ENCODE assay signal across 29 mouse cellular contexts in the genomic region with DNA sequence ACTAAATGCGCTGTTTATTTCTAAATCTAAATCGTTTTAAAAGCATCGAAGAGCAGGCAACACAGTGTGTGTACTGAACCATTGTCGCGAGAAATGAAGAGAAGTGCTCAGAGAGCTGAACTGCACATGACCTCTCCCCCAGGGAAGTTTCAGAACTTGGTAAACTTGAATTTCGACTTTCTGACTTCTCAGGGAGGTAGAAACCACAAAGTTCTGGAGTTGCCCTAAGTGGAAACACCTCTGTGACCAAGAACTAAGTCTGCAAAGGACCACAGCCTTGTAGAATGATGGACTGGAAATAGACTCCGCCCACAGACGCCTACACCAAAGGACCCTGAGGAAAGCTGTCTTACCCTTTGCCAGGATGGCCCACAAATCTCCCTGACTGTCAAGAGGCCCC. TPM values are rescaled to one million over a fixed set of nuclear protein-coding genes. Genes with fewer than 3 reads are reported as not detected.
A peak's percentile ranks its signal among the peaks of the same experiment; 100 is the strongest.
DNase-seq lines count a peak whose midpoint lies in the region; ATAC-seq and TF ChIP-seq lines count a peak whose summit lies in the region.
"Had no signal": no experiment of that assay in that cellular context is flagged by ENCODE, and none has a peak within 500 bp of the region (broad histone marks: within the 10 kb centered on the region; RNA-seq: fewer than 3 reads in every experiment).

No protein-coding gene starts in this region.

- H3K9ac ChIP-seq in embryonic facial prominence, embryonic 14.5 days (ENCODE audit: low read depth, low read length): no peak overlapping the region
- no peak overlapping the region for H3K9ac ChIP-seq in lung, embryonic 14.5 days
- no peak overlapping the region for H3K9ac ChIP-seq in stomach, embryonic 16.5 days (ENCODE audit: low read length)
- H3K9ac ChIP-seq: forebrain, embryonic 15.5 days; heart, embryonic 12.5 days; hindbrain, embryonic 13.5 days; liver, embryonic 14.5 days; midbrain, embryonic 13.5 days; neural tube, embryonic 13.5 days had no signal

- no peak for ATAC-seq in embryonic facial prominence, embryonic 14.5 days (ENCODE audit: low read depth)
- ATAC-seq in lung, embryonic 14.5 days (ENCODE audit: insufficient read depth): peak; percentile 35; the same call in 1 of the 2 replicates
- peak; percentile 56; the same call in 1 of the 2 replicates for ATAC-seq in stomach, embryonic 16.5 days (ENCODE audit: insufficient read depth, low FRiP score)
- ATAC-seq: forebrain, embryonic 15.5 days; midbrain, embryonic 13.5 days had no signal

- DNase-seq in embryonic facial prominence, embryonic 14.5 days (ENCODE audit: low spot score): peak; percentile 53
- no peak for DNase-seq in embryonic facial prominence, embryonic 10.5 days (ENCODE audit: low spot score)
- peak; percentile 57 for DNase-seq in lung, embryonic 14.5 days
- DNase-seq in lung, postnatal 10 days: no peak
- DNase-seq in urinary bladder, postnatal 14 days (ENCODE audit: low spot score): peak; percentile 36
- DNase-seq in urinary bladder, postnatal 10 days (ENCODE audit: low spot score): no peak
- DNase-seq in T-cell, adult 2 months (ENCODE audit: low spot score): no peak
- DNase-seq: adrenal gland, adult 8-10 months; cerebellum, adult 2 months; gastrocnemius, adult 2 months; gastrocnemius, postnatal 36 days; heart, adult 2 months; heart, postnatal 4 days; kidney, adult 11 months; kidney, postnatal 14 days; liver; thymus, postnatal 14 days had no signal

- H3K27ac ChIP-seq in embryonic facial prominence, embryonic 14.5 days (replicated peaks; ENCODE audit: low read depth, low read length): no peak overlapping the region
- no peak overlapping the region for H3K27ac ChIP-seq in embryonic facial prominence, embryonic 10.5 days (replicated peaks)
- H3K27ac ChIP-seq in lung, embryonic 14.5 days (ENCODE audit: low read depth): 0 out of 2 replicates have a peak overlapping the region, but pooled peaks have one; percentile 42
- peak overlapping the region; percentile 71 for H3K27ac ChIP-seq in stomach, embryonic 16.5 days (ENCODE audit: low read length)
- H3K27ac ChIP-seq: forebrain, embryonic 15.5 days; gastrocnemius, adult 2 months; heart, adult 2 months; hindbrain, embryonic 13.5 days; liver, embryonic 14.5 days; macrophage; midbrain, embryonic 13.5 days; neural tube, embryonic 13.5 days had no signal

- no peaks in the 10 kb centered on the region; the same call in 1 of the 2 replicates for H3K4me1 ChIP-seq in embryonic facial prominence, embryonic 14.5 days (ENCODE audit: control insufficient read depth, insufficient read depth, low read length)
- H3K4me1 ChIP-seq in embryonic facial prominence, embryonic 10.5 days: no peaks in the 10 kb centered on the region
- no peaks in the 10 kb centered on the region for H3K4me1 ChIP-seq in lung, embryonic 14.5 days (ENCODE audit: insufficient read depth)
- no peaks in the 10 kb centered on the region for H3K4me1 ChIP-seq in stomach, embryonic 16.5 days (ENCODE audit: control insufficient read depth, insufficient read depth, low read length)
- H3K4me1 ChIP-seq: forebrain, embryonic 15.5 days; heart, embryonic 12.5 days; hindbrain, embryonic 13.5 days; midbrain, embryonic 13.5 days; neural tube, embryonic 13.5 days had no signal

- no peaks in the 10 kb centered on the region for H3K36me3 ChIP-seq in embryonic facial prominence, embryonic 14.5 days (ENCODE audit: control insufficient read depth, insufficient read depth, low read length)
- H3K36me3 ChIP-seq in embryonic facial prominence, embryonic 10.5 days (replicated peaks): no peaks in the 10 kb centered on the region
- no peaks in the 10 kb centered on the region for H3K36me3 ChIP-seq in lung, embryonic 14.5 days (ENCODE audit: insufficient read depth)
- H3K36me3 ChIP-seq in stomach, embryonic 16.5 days (ENCODE audit: control insufficient read depth, insufficient read depth, low read length): no peaks in the 10 kb centered on the region
- H3K36me3 ChIP-seq: forebrain, embryonic 15.5 days; heart, embryonic 12.5 days; hindbrain, embryonic 13.5 days; midbrain, embryonic 13.5 days; neural tube, embryonic 13.5 days had no signal

- no peaks in the 10 kb centered on the region for H3K27me3 ChIP-seq in embryonic facial prominence, embryonic 14.5 days (replicated peaks; ENCODE audit: control insufficient read depth, insufficient read depth, low read length)
- no peaks in the 10 kb centered on the region for H3K27me3 ChIP-seq in embryonic facial prominence, embryonic 10.5 days (replicated peaks; ENCODE audit: low read depth, poor library complexity, severe bottlenecking)
- no peaks in the 10 kb centered on the region for H3K27me3 ChIP-seq in lung, embryonic 14.5 days (ENCODE audit: insufficient read depth, low read length)
- H3K27me3 ChIP-seq in stomach, embryonic 16.5 days (ENCODE audit: control insufficient read depth, insufficient read depth, low read length): no peaks in the 10 kb centered on the region
- H3K27me3 ChIP-seq: forebrain, embryonic 15.5 days; heart, embryonic 12.5 days; hindbrain, embryonic 13.5 days; midbrain, embryonic 13.5 days; neural tube, embryonic 13.5 days had no signal

- no peak overlapping the region for H3K4me2 ChIP-seq in embryonic facial prominence, embryonic 14.5 days (ENCODE audit: low read depth, low read length)
- no peak overlapping the region for H3K4me2 ChIP-seq in lung, embryonic 14.5 days
- H3K4me2 ChIP-seq in stomach, embryonic 16.5 days (ENCODE audit: low read depth, low read length): no peak overlapping the region
- H3K4me2 ChIP-seq: forebrain, embryonic 15.5 days; heart, embryonic 12.5 days; hindbrain, embryonic 13.5 days; midbrain, embryonic 13.5 days; neural tube, embryonic 13.5 days had no signal

- no peak overlapping the region for H3K4me3 ChIP-seq in embryonic facial prominence, embryonic 14.5 days (ENCODE audit: low read depth, low read length)
- no peak overlapping the region for H3K4me3 ChIP-seq in embryonic facial prominence, embryonic 10.5 days
- H3K4me3 ChIP-seq in lung, embryonic 14.5 days (ENCODE audit: low read depth, low read length): no peak overlapping the region
- no peak overlapping the region for H3K4me3 ChIP-seq in stomach, embryonic 16.5 days (replicated peaks; ENCODE audit: low read length)
- H3K4me3 ChIP-seq: forebrain, embryonic 15.5 days; gastrocnemius, adult 2 months; heart, adult 2 months; heart, embryonic 12.5 days; hindbrain, embryonic 13.5 days; midbrain, embryonic 13.5 days; neural tube, embryonic 13.5 days had no signal

- TF ChIP-seq CTCF in lung, embryonic 14.5 days (IDR thresholded peaks at IDR 0.05; ENCODE audit: low read depth): no peak

- no peaks in the 10 kb centered on the region for H3K9me3 ChIP-seq in embryonic facial prominence, embryonic 14.5 days (ENCODE audit: control insufficient read depth, low read length)
- no peaks in the 10 kb centered on the region for H3K9me3 ChIP-seq in embryonic facial prominence, embryonic 10.5 days
- no peaks in the 10 kb centered on the region for H3K9me3 ChIP-seq in lung, embryonic 14.5 days (ENCODE audit: low read depth, low read length)
- no peaks in the 10 kb centered on the region for H3K9me3 ChIP-seq in stomach, embryonic 16.5 days (replicated peaks; ENCODE audit: control insufficient read depth, low read length)
- H3K9me3 ChIP-seq: forebrain, embryonic 15.5 days; hindbrain, embryonic 13.5 days; midbrain, embryonic 13.5 days; neural tube, embryonic 13.5 days had no signal

- 85% methylated on average over 8 of the region's 8 CpGs for WGBS in embryonic facial prominence, embryonic 14.5 days
- 86% methylated on average over 8 of the region's 8 CpGs for WGBS in embryonic facial prominence, embryonic 10.5 days
- 58% methylated on average over 8 of the region's 8 CpGs for WGBS in lung, embryonic 14.5 days
- WGBS in stomach, embryonic 16.5 days: 65% methylated on average over 8 of the region's 8 CpGs

RNA-seq across cellular contexts. Expression of a gene that starts 10.1 kb away (rescaled TPM):
- polyA plus RNA-seq in embryonic facial prominence, embryonic 14.5 days (2014; fragmentation: Nextera tagmentation; extraction: Ambion mirVana): 0.20 and 0.54 TPM in 2 replicates
- not detected in 2 replicates for polyA plus RNA-seq in embryonic facial prominence, embryonic 10.5 days (2016; fragmentation: Nextera tagmentation; extraction: Ambion mirVana)
- not detected in 2 replicates for polyA plus RNA-seq in lung, embryonic 14.5 days (2014; fragmentation: Nextera tagmentation; extraction: Ambion mirVana)
- 0.23 and 0.34 TPM in 2 replicates for polyA plus RNA-seq in stomach, embryonic 16.5 days (2015; fragmentation: Nextera tagmentation; extraction: Ambion mirVana)
- polyA plus RNA-seq: cerebellum, adult 2 months; forebrain, embryonic 15.5 days; frontal cortex, adult 2 months; heart, adult 2 months; heart, embryonic 12.5 days; heart, postnatal 0 days; hindbrain, embryonic 13.5 days; liver, embryonic 14.5 days; macrophage; midbrain, embryonic 13.5 days; neural tube, embryonic 13.5 days had no signal

RNA-seq across cellular contexts. Expression of a gene that starts 12.1 kb away (rescaled TPM):
- polyA plus RNA-seq in embryonic facial prominence, embryonic 14.5 days (2014; fragmentation: Nextera tagmentation; extraction: Ambion mirVana): 0.38 and 0.63 TPM in 2 replicates
- not detected in 2 replicates for polyA plus RNA-seq in embryonic facial prominence, embryonic 10.5 days (2016; fragmentation: Nextera tagmentation; extraction: Ambion mirVana)
- polyA plus RNA-seq in lung, embryonic 14.5 days (2014; fragmentation: Nextera tagmentation; extraction: Ambion mirVana): 0.75 and 0.87 TPM in 2 replicates
- not detected in 2 replicates for polyA plus RNA-seq in stomach, embryonic 16.5 days (2015; fragmentation: Nextera tagmentation; extraction: Ambion mirVana)
- polyA plus RNA-seq: C2C12; cortical plate, adult 2 months; forebrain, embryonic 15.5 days; frontal cortex, adult 2 months; heart, adult 2 months; heart, embryonic 12.5 days; heart, postnatal 0 days; liver, embryonic 14.5 days; macrophage; neural tube, embryonic 13.5 days had no signal

RNA-seq across cellular contexts. Expression of a gene that starts 19.5 kb away (rescaled TPM):
- 0.26 TPM in 1 of 2 replicates, not detected in the other for polyA plus RNA-seq in embryonic facial prominence, embryonic 14.5 days (2014; fragmentation: Nextera tagmentation; extraction: Ambion mirVana)
- not detected in 2 replicates for polyA plus RNA-seq in embryonic facial prominence, embryonic 10.5 days (2016; fragmentation: Nextera tagmentation; extraction: Ambion mirVana)
- polyA plus RNA-seq in lung, embryonic 14.5 days (2014; fragmentation: Nextera tagmentation; extraction: Ambion mirVana): not detected in 2 replicates
- not detected in 2 replicates for polyA plus RNA-seq in stomach, embryonic 16.5 days (2015; fragmentation: Nextera tagmentation; extraction: Ambion mirVana)
- polyA plus RNA-seq: C2C12; cerebellum, adult 2 months; cortical plate, adult 2 months; forebrain, embryonic 15.5 days; heart, adult 2 months; heart, embryonic 12.5 days; heart, postnatal 0 days; liver, embryonic 14.5 days; macrophage; midbrain, embryonic 13.5 days; neural tube, embryonic 13.5 days had no signal

RNA-seq across cellular contexts. Expression of a gene that starts 23.8 kb away (rescaled TPM):
- 0.96 and 1.3 TPM in 2 replicates for polyA plus RNA-seq in embryonic facial prominence, embryonic 14.5 days (2014; fragmentation: Nextera tagmentation; extraction: Ambion mirVana)
- polyA plus RNA-seq in embryonic facial prominence, embryonic 10.5 days (2016; fragmentation: Nextera tagmentation; extraction: Ambion mirVana): not detected in 2 replicates
- polyA plus RNA-seq in lung, embryonic 14.5 days (2014; fragmentation: Nextera tagmentation; extraction: Ambion mirVana): not detected in 2 replicates
- polyA plus RNA-seq in stomach, embryonic 16.5 days (2015; fragmentation: Nextera tagmentation; extraction: Ambion mirVana): 0.30 TPM in 1 of 2 replicates, not detected in the other
- polyA plus RNA-seq: C2C12; cerebellum, adult 2 months; cortical plate, adult 2 months; forebrain, embryonic 15.5 days; frontal cortex, adult 2 months; heart, adult 2 months; heart, embryonic 12.5 days; heart, postnatal 0 days; hindbrain, embryonic 13.5 days; liver, embryonic 14.5 days; macrophage; midbrain, embryonic 13.5 days; neural tube, embryonic 13.5 days had no signal

RNA-seq across cellular contexts. Expression of a gene that starts 27.1 kb away (rescaled TPM):
- polyA plus RNA-seq in embryonic facial prominence, embryonic 14.5 days (2014; fragmentation: Nextera tagmentation; extraction: Ambion mirVana): not detected in 2 replicates
- not detected in 2 replicates for polyA plus RNA-seq in embryonic facial prominence, embryonic 10.5 days (2016; fragmentation: Nextera tagmentation; extraction: Ambion mirVana)
- polyA plus RNA-seq in lung, embryonic 14.5 days (2014; fragmentation: Nextera tagmentation; extraction: Ambion mirVana): not detected in 2 replicates
- polyA plus RNA-seq in stomach, embryonic 16.5 days (2015; fragmentation: Nextera tagmentation; extraction: Ambion mirVana): not detected in 2 replicates
- polyA plus RNA-seq: C2C12; cerebellum, adult 2 months; cortical plate, adult 2 months; forebrain, embryonic 15.5 days; frontal cortex, adult 2 months; heart, adult 2 months; heart, embryonic 12.5 days; heart, postnatal 0 days; hindbrain, embryonic 13.5 days; liver, embryonic 14.5 days; macrophage; midbrain, embryonic 13.5 days; neural tube, embryonic 13.5 days had no signal

Comparison
In these comparisons a context has a peak if more than half of its experiments do, and no peak if none do; other contexts are left out.
1. DNase-seq: peak in embryonic facial prominence, embryonic 14.5 days (single experiment), lung, embryonic 14.5 days (single experiment) and urinary bladder, postnatal 14 days (single experiment); none in embryonic facial prominence, embryonic 10.5 days (single experiment), lung, postnatal 10 days (single experiment), urinary bladder, postnatal 10 days (single experiment) and T-cell, adult 2 months (single experiment).
2. H3K27ac ChIP-seq: peak in lung, embryonic 14.5 days (single experiment) and stomach, embryonic 16.5 days (single experiment); none in embryonic facial prominence, embryonic 14.5 days (single experiment) and embryonic facial prominence, embryonic 10.5 days (single experiment).